Mouse (Mus musculus) CH12.LX (cell line): ENCODE measurements around the gene Nol4l. TPM values are rescaled to one million over a fixed set of nuclear protein-coding genes. Genes with fewer than 3 reads are reported as not detected.
A peak's percentile ranks its signal among the peaks of the same experiment; 100 is the strongest.

Source experiments
- DNase-seq: peaks from one replicate; pipeline ENCODE4 v3.0.0-alpha.2; 2013; ENCODE audit errors: extremely low read depth
- H3K27ac ChIP-seq: 2 replicates; pipeline ENCODE4 v1.5.1; 2012; ENCODE audit warnings: low read depth, mild to moderate bottlenecking, control low read depth, moderate library complexity; ENCODE audit not compliant: insufficient read depth
- H3K27me3 ChIP-seq: replicated peaks from 2 replicates; pipeline ENCODE3; 2012; ENCODE audit warnings: inconsistent platforms
- H3K36me3 ChIP-seq, 2 experiments: replicated peaks in 1 of 2; 2 replicates each; pipeline versions ENCODE3 to v1.6.1; 2012; ENCODE audit warnings: inconsistent platforms in 1 of 2, low read length in 1 of 2, mild to moderate bottlenecking in 1 of 2, mixed read lengths in 1 of 2, moderate library complexity in 1 of 2; ENCODE audit not compliant: control insufficient read depth in 1 of 2, insufficient read depth in 1 of 2
- H3K4me1 ChIP-seq, 2 experiments: 2 replicates each; pipeline ENCODE4 v1.6.1; 2012; ENCODE audit warnings: inconsistent platforms in 1 of 2, moderate library complexity in 1 of 2; ENCODE audit not compliant: insufficient read depth in 2 of 2, control insufficient read depth in 1 of 2
- H3K4me2 ChIP-seq: 2 replicates; pipeline ENCODE4 v1.6.1; 2012; ENCODE audit warnings: low read depth, mild to moderate bottlenecking, control low read depth; ENCODE audit not compliant: poor library complexity, insufficient read depth, severe bottlenecking
- H3K4me3 ChIP-seq, 3 experiments: fragments of 150-350 bp in 1 of 3; sonication (generic) in 1 of 3; replicated peaks in 1 of 3; 2 replicates each; pipeline versions ENCODE3 to v1.5.1; 2011 to 2012; ENCODE audit warnings: low read depth in 2 of 3, low read length in 2 of 3, mild to moderate bottlenecking in 2 of 3, moderate library complexity in 2 of 3, control low read depth in 1 of 3, improper control_type of control experiment in 1 of 3, inconsistent platforms in 1 of 3, mixed read lengths in 1 of 3; ENCODE audit not compliant: poor library complexity in 1 of 3
- H3K79me2 ChIP-seq: replicated peaks from 2 replicates; pipeline ENCODE4 v1.6.1; 2012; ENCODE audit warnings: mild to moderate bottlenecking, moderate library complexity; ENCODE audit not compliant: control insufficient read depth, poor library complexity, insufficient read depth, severe bottlenecking; ENCODE audit errors: extremely low read depth
- H3K9ac ChIP-seq: 2 replicates; pipeline ENCODE4 v1.6.1; 2012; ENCODE audit warnings: low read depth, mild to moderate bottlenecking, control low read depth, moderate library complexity; ENCODE audit not compliant: insufficient read depth
- H3K9me3 ChIP-seq: replicated peaks from 2 replicates; pipeline ENCODE3; 2012; ENCODE audit warnings: low read length, inconsistent platforms, mixed read lengths
- BHLHE40 ChIP-seq: IDR thresholded peaks from 2 replicates; pipeline ENCODE4 v1.6.1; 2011; ENCODE audit warnings: mild to moderate bottlenecking, low read depth, low read length, improper control_type of control experiment
- E2F4 ChIP-seq: IDR thresholded peaks from 2 replicates; pipeline ENCODE4 v1.6.1; 2011; ENCODE audit warnings: low read depth, low read length, improper control_type of control experiment; ENCODE audit not compliant: insufficient replicate concordance
- EP300 ChIP-seq: IDR thresholded peaks from 2 replicates; pipeline ENCODE4 v1.6.1; 2011; ENCODE audit warnings: low read length, improper control_type of control experiment
- HCFC1 ChIP-seq: IDR thresholded peaks from 2 replicates; pipeline ENCODE4 v1.6.1; 2012; ENCODE audit warnings: low read depth, mild to moderate bottlenecking, inconsistent platforms, low read length, improper control_type of control experiment
- JUN ChIP-seq: IDR thresholded peaks from 2 replicates; pipeline ENCODE4 v1.6.1; 2011; ENCODE audit warnings: low read depth, mild to moderate bottlenecking, low read length, improper control_type of control experiment, moderate library complexity; ENCODE audit not compliant: insufficient read depth
- MAFK ChIP-seq: IDR thresholded peaks from 2 replicates; pipeline ENCODE4 v1.6.1; 2011; ENCODE audit warnings: low read length, improper control_type of control experiment; ENCODE audit not compliant: insufficient replicate concordance
- MXI1 ChIP-seq: IDR thresholded peaks from 2 replicates; pipeline ENCODE4 v1.6.1; 2011; ENCODE audit warnings: mild to moderate bottlenecking, low read depth, low read length, improper control_type of control experiment
- NELFE ChIP-seq: IDR thresholded peaks from 2 replicates; pipeline ENCODE4 v1.6.1; 2011; ENCODE audit warnings: low read depth, low read length, improper control_type of control experiment
- PAX5 ChIP-seq: IDR thresholded peaks from 2 replicates; pipeline ENCODE4 v1.6.1; 2012; ENCODE audit warnings: low read length, inconsistent platforms, mixed read lengths
- POLR2AphosphoS2 ChIP-seq: IDR thresholded peaks from 2 replicates; pipeline ENCODE4 v1.6.1; 2011; ENCODE audit warnings: low read depth, low read length, improper control_type of control experiment
- RCOR1 ChIP-seq: conservative IDR thresholded peaks from 2 replicates; pipeline ENCODE4 v1.6.1; 2012; ENCODE audit warnings: low read depth, mild to moderate bottlenecking, inconsistent platforms, low read length, improper control_type of control experiment
- TBP ChIP-seq: conservative IDR thresholded peaks from 2 replicates; pipeline ENCODE4 v1.6.1; 2011; ENCODE audit warnings: low read depth, low read length, improper control_type of control experiment
- TCF12 ChIP-seq: IDR thresholded peaks from 2 replicates; pipeline ENCODE4 v1.6.1; 2014; ENCODE audit warnings: low read depth, mild to moderate bottlenecking, inconsistent platforms, low read length, improper control_type of control experiment
- USF2 ChIP-seq: conservative IDR thresholded peaks from 2 replicates; pipeline ENCODE4 v1.6.1; 2011; ENCODE audit warnings: low read depth, low read length, improper control_type of control experiment
- ZC3H11A ChIP-seq: IDR thresholded peaks from 2 replicates; pipeline ENCODE4 v1.6.1; 2012; ENCODE audit warnings: low read depth, mild to moderate bottlenecking, inconsistent platforms, low read length, improper control_type of control experiment
- ZMIZ1 ChIP-seq: IDR thresholded peaks from 2 replicates; pipeline ENCODE4 v1.6.1; 2012; ENCODE audit warnings: low read depth, mild to moderate bottlenecking, inconsistent platforms, low read length, improper control_type of control experiment
- ZNF384 ChIP-seq: IDR thresholded peaks from 2 replicates; pipeline ENCODE4 v1.6.1; 2012; ENCODE audit warnings: low read depth, low read length, improper control_type of control experiment, inconsistent platforms
- dilution Hi-C: fragments of 300-500 bp; cut with MboI; formaldehyde crosslinking; loops from 2 replicates; pipeline ENCODE4 v1.14.3; 2020; ENCODE audit warnings: low sequenced_read_pairs; ENCODE audit not compliant: extremely low pct_unique_long_range_greater_than_20kb, extremely low pct_ligation_motif_present
- in situ Hi-C: fragments of 300-500 bp; cut with MboI; formaldehyde crosslinking; loops from 3 replicates; pipeline ENCODE4 v1.14.3; 2019; ENCODE audit warnings: low sequenced_read_pairs, low pct_ligation_motif_present, low pct_unique_long_range_greater_than_20kb, mixed read lengths
- polyA plus RNA-seq: library from polyadenylated mRNA; unstranded; fragments of >175 nt; gene quantifications from 2 replicates; pipeline ENCODE4 v1.2.1, GENCODE M21; 2012; ENCODE audit warnings: low read depth; ENCODE audit not compliant: insufficient read length
- total RNA-seq, 2 experiments: library from RNA; depleted of rRNA; stranded (reverse); fragments of 300-350 nt in 1 of 2; fragments of >200 nt in 1 of 2; gene quantifications; 2 replicates each; pipeline ENCODE4 v1.2.3; 2012 to 2014

Nol4l gene
- total and polyA plus RNA-seq, 3 experiments = 1.3 to 3.7 (median 3.5) TPM

- Histone ChIP-seq H3K27me3 (peaks cover 11% of the 10 kb centered on the region), H3K9me3 (no peaks in the 10 kb centered on the region), H3K79me2 (no peaks in the 10 kb centered on the region), H3K9ac (no peak overlapping the region), H3K36me3 (no peaks in the 10 kb centered on the region), H3K4me1 (peaks cover 2 to 14% of the 10 kb centered on the region in 2 experiments; a peak in 3 of 4 replicates), H3K4me2 (peak overlapping the region; percentile 92), H3K4me3 (peak overlapping the region in 1 of 3 experiments; percentile 44), H3K27ac (no peak overlapping the region)
- no peak for DNase-seq
- in situ Hi-C loops (no loop called here), dilution Hi-C loops (no loop called here)
- TF ChIP-seq E2F4 (no peak), RCOR1 (no peak), BHLHE40 (no peak), USF2 (no peak), TBP (no peak), PAX5 (no peak), POLR2AphosphoS2 (no peak), TCF12 (no peak), ZC3H11A (no peak), JUN (no peak), ZNF384 (no peak), MAFK (no peak), HCFC1 (no peak), MXI1 (no peak), ZMIZ1 (no peak), NELFE (no peak)
Measured at GRCm38 (mm10) chr2:153443434-153444240, 86.1 kb downstream of the Nol4l start.

GRCm38 (mm10) chr2:153442720-153443119, 87.1 kb downstream of the Nol4l start:
- Histone ChIP-seq H3K36me3 (no peaks in the 10 kb centered on the region), H3K79me2 (no peaks in the 10 kb centered on the region), H3K4me3 (no peak overlapping the region), H3K4me2 (no peak overlapping the region), H3K9ac (no peak overlapping the region), H3K27me3 (peaks cover 11% of the 10 kb centered on the region), H3K9me3 (no peaks in the 10 kb centered on the region), H3K4me1 (peaks cover 2 to 14% of the 10 kb centered on the region in 2 experiments; a peak in 3 of 4 replicates), H3K27ac (no peak overlapping the region)
- no peak for TF ChIP-seq EP300
- no peak for TF ChIP-seq ZNF384
- no peak for TF ChIP-seq TCF12
- TF ChIP-seq RCOR1 = no peak
- dilution Hi-C loops (no loop called here), in situ Hi-C loops (no loop called here)
- DNase-seq = no peak
